ENCODE assay signal across 8 mouse cellular contexts in genomic region chr7:55793236-55793951, GRCm38 (mm10). TPM values are rescaled to one million over a fixed set of nuclear protein-coding genes. Genes with fewer than 3 reads are reported as not detected.
DNase-seq lines count a peak whose midpoint lies in the region; ATAC-seq and TF ChIP-seq lines count a peak whose summit lies in the region.

No protein-coding gene starts in this region.

- peak; percentile 41 for ATAC-seq in forebrain, embryonic 15.5 days (replicated peaks)
- no peak for ATAC-seq in liver, embryonic 14.5 days (ENCODE audit: insufficient read depth)
- no peak for ATAC-seq in monocyte, adult 5-6 weeks (replicated peaks; ENCODE audit: insufficient number of reproducible peaks, low FRiP score, low TSS enrichment, poor library complexity, severe bottlenecking)

- in situ Hi-C loops in ES-E14 (cut with MboI; ENCODE audit: low sequenced_read_pairs in 2 of 2, unreplicated experiment in 2 of 2) = no loop called here

- no peak for TF ChIP-seq CTCF in liver, embryonic 14.5 days (IDR thresholded peaks at IDR 0.05; ENCODE audit: low read depth)

- peak overlapping the region; percentile 80; the same call in 1 of the 2 replicates for H3K9ac ChIP-seq in ES-E14 (ENCODE audit: insufficient read depth, low read depth, low read length, poor library complexity, severe bottlenecking)
- peak overlapping the region; percentile 68 for H3K9ac ChIP-seq in forebrain, embryonic 15.5 days (replicated peaks)
- H3K9ac ChIP-seq in liver, embryonic 14.5 days (replicated peaks) = peak overlapping the region; percentile 92

- WGBS in heart, embryonic 10.5 days = 38% methylated on average over 13 of the region's 13 CpGs
- WGBS in forebrain, embryonic 15.5 days = 33% methylated on average over 13 of the region's 13 CpGs
- WGBS in liver, embryonic 14.5 days (ENCODE audit: insufficient replicate concordance) = 40% methylated on average over 13 of the region's 13 CpGs

- H3K27me3 ChIP-seq in heart, embryonic 10.5 days (ENCODE audit: insufficient read depth, poor library complexity, severe bottlenecking) = no peaks in the 10 kb centered on the region
- no peaks in the 10 kb centered on the region for H3K27me3 ChIP-seq in forebrain, embryonic 15.5 days
- H3K27me3 ChIP-seq in liver, embryonic 14.5 days (ENCODE audit: control insufficient read depth, insufficient read depth, low read length) = no peaks in the 10 kb centered on the region

- H3K27ac ChIP-seq in heart, embryonic 10.5 days = peak overlapping the region; percentile 94
- no peak overlapping the region for H3K27ac ChIP-seq in ES-E14 (ENCODE audit: insufficient read depth, low read depth, low read length, poor library complexity, severe bottlenecking)
- H3K27ac ChIP-seq in forebrain, embryonic 15.5 days (replicated peaks) = peak overlapping the region; percentile 74
- no peak overlapping the region for H3K27ac ChIP-seq in liver, embryonic 14.5 days

- peaks cover 7% of the 10 kb centered on the region for H3K4me1 ChIP-seq in heart, embryonic 10.5 days
- H3K4me1 ChIP-seq in ES-E14 (ENCODE audit: control insufficient read depth in 2 of 2, insufficient read depth in 2 of 2, low read length in 2 of 2, poor library complexity in 1 of 2) = 0 out of 4 replicates have a peak, but pooled peaks cover 0 to 2% of the 10 kb centered on the region in 2 experiments
- H3K4me1 ChIP-seq in forebrain, embryonic 15.5 days = peaks cover 22% of the 10 kb centered on the region
- H3K4me1 ChIP-seq in liver, embryonic 14.5 days (replicated peaks; ENCODE audit: control insufficient read depth in 2 of 2, insufficient read depth in 2 of 2, low read length in 1 of 2) = peaks cover 6 to 11% of the 10 kb centered on the region in 2 experiments

- H3K36me3 ChIP-seq in heart, embryonic 10.5 days = peaks cover 19% of the 10 kb centered on the region
- peaks cover 9% of the 10 kb centered on the region for H3K36me3 ChIP-seq in ES-E14 (ENCODE audit: control insufficient read depth, insufficient read depth, low read length, poor library complexity, severe bottlenecking)
- peaks cover 21% of the 10 kb centered on the region for H3K36me3 ChIP-seq in forebrain, embryonic 15.5 days
- peaks cover 7% of the 10 kb centered on the region for H3K36me3 ChIP-seq in liver, embryonic 14.5 days (replicated peaks; ENCODE audit: control insufficient read depth, insufficient read depth, low read depth)

- H3K4me3 ChIP-seq in heart, embryonic 10.5 days = peak overlapping the region; percentile 89
- peak overlapping the region; percentile 85 to 92 for H3K4me3 ChIP-seq in ES-E14 (ENCODE audit: insufficient read depth in 1 of 2, low read depth in 1 of 2, low read length in 2 of 2, poor library complexity in 1 of 2, severe bottlenecking in 1 of 2)
- H3K4me3 ChIP-seq in forebrain, embryonic 15.5 days = peak overlapping the region; percentile 58
- peak overlapping the region; percentile 83 to 86 for H3K4me3 ChIP-seq in liver, embryonic 14.5 days (ENCODE audit: insufficient read depth in 1 of 2, low read depth in 2 of 2, low read length in 2 of 2)

- peak overlapping the region; percentile 66 for H3K4me2 ChIP-seq in forebrain, embryonic 15.5 days (replicated peaks)
- H3K4me2 ChIP-seq in liver, embryonic 14.5 days (ENCODE audit: low read depth) = peak overlapping the region; percentile 87

- DNase-seq in heart, embryonic 10.5 days (ENCODE audit: low spot score) = no peak
- no peak for DNase-seq in heart, adult 9 months (ENCODE audit: low spot score in 2 of 2)
- DNase-seq in ES-E14 (ENCODE audit: low read depth, low spot score) = no peak
- DNase-seq in liver, embryonic 14.5 days (ENCODE audit: low read depth in 3 of 3, low spot score in 3 of 3) = no peak
- no peak for DNase-seq in right cerebral cortex, postnatal 36 days (ENCODE audit: low spot score in 2 of 2)
- no peak for DNase-seq in right cerebral cortex, postnatal 4 days

- no peak for TF ChIP-seq EP300 in liver, embryonic 14.5 days (IDR thresholded peaks at IDR 0.05; ENCODE audit: low read depth)

- H3K9me3 ChIP-seq in heart, embryonic 10.5 days = no peaks in the 10 kb centered on the region
- no peaks in the 10 kb centered on the region for H3K9me3 ChIP-seq in ES-E14 (ENCODE audit: control insufficient read depth, insufficient read depth, low read depth, low read length)
- no peaks in the 10 kb centered on the region for H3K9me3 ChIP-seq in forebrain, embryonic 15.5 days
- H3K9me3 ChIP-seq in liver, embryonic 14.5 days (ENCODE audit: control insufficient read depth, low read length) = no peaks in the 10 kb centered on the region

TF ChIP-seq in ES-E14, 5 proteins besides CTCF, POLR2A, EP300 and RAD21:
- no peak for TF ChIP-seq ZC3H11A (IDR thresholded peaks at IDR 0.05; ENCODE audit: borderline replicate concordance, low read depth, low read length)
- no peak for TF ChIP-seq ZNF384 (IDR thresholded peaks at IDR 0.05; ENCODE audit: low read depth, low read length)
- no peak for TF ChIP-seq HCFC1 (IDR thresholded peaks at IDR 0.05; ENCODE audit: borderline replicate concordance, insufficient read depth, low read length)
- no peak for TF ChIP-seq MAFK (IDR thresholded peaks at IDR 0.05; ENCODE audit: insufficient read depth, low read depth, low read length)
- TF ChIP-seq CHD2 (IDR thresholded peaks at IDR 0.05; ENCODE audit: low read depth, low read length) = no peak
TF ChIP-seq in ES-E14: peak in this region for 0.

RNA-seq across cellular contexts. Expression of gene Tubgcp5, which starts 0.6 kb away (rescaled TPM):
- polyA plus RNA-seq in heart, embryonic 10.5 days (2016; fragmentation: Nextera tagmentation; extraction: Ambion mirVana) = 24.9 and 26.7 TPM in 2 replicates
- total RNA-seq in ES-E14 (2012; rRNA removed) = 21.6 and 25.7 TPM in 2 replicates
- polyA plus RNA-seq in forebrain, embryonic 15.5 days (2015; fragmentation: Nextera tagmentation; extraction: Ambion mirVana) = 39.2 and 42.2 TPM in 2 replicates
- polyA plus RNA-seq in liver, embryonic 14.5 days (2012; rRNA removed) = 3.4 and 4.1 TPM in 2 replicates
- 7.1 and 7.2 TPM in 2 replicates for polyA plus RNA-seq in liver, embryonic 14.5 days (2014; fragmentation: Nextera tagmentation; extraction: Ambion mirVana)
- 26.8 to 39.9 TPM (median 34.7 TPM) in 3 replicates for total RNA-seq in monocyte, adult 5-6 weeks (2017)

RNA-seq across cellular contexts. Expression of gene Siglech, which starts 25.4 kb away (rescaled TPM):
- not detected in 2 replicates for polyA plus RNA-seq in heart, embryonic 10.5 days (2016; fragmentation: Nextera tagmentation; extraction: Ambion mirVana)
- not detected in 2 replicates for total RNA-seq in ES-E14 (2012; rRNA removed)
- 2.6 and 2.9 TPM in 2 replicates for polyA plus RNA-seq in forebrain, embryonic 15.5 days (2015; fragmentation: Nextera tagmentation; extraction: Ambion mirVana)
- polyA plus RNA-seq in liver, embryonic 14.5 days (2012; rRNA removed) = 0.17 and 0.25 TPM in 2 replicates
- 0.24 and 0.42 TPM in 2 replicates for polyA plus RNA-seq in liver, embryonic 14.5 days (2014; fragmentation: Nextera tagmentation; extraction: Ambion mirVana)
- total RNA-seq in monocyte, adult 5-6 weeks (2017) = 0.53 to 1.6 TPM in 2 of 3 replicates, not detected in the other

RNA-seq across cellular contexts. Expression of gene Cyfip1, which starts 48.2 kb away (rescaled TPM):
- polyA plus RNA-seq in heart, embryonic 10.5 days (2016; fragmentation: Nextera tagmentation; extraction: Ambion mirVana) = 63.7 and 68.4 TPM in 2 replicates
- 55.0 and 59.8 TPM in 2 replicates for total RNA-seq in ES-E14 (2012; rRNA removed)
- 63.0 and 65.3 TPM in 2 replicates for polyA plus RNA-seq in forebrain, embryonic 15.5 days (2015; fragmentation: Nextera tagmentation; extraction: Ambion mirVana)
- polyA plus RNA-seq in liver, embryonic 14.5 days (2012; rRNA removed) = 5.2 and 6.4 TPM in 2 replicates
- polyA plus RNA-seq in liver, embryonic 14.5 days (2014; fragmentation: Nextera tagmentation; extraction: Ambion mirVana) = 16.1 TPM in 2 replicates
- total RNA-seq in monocyte, adult 5-6 weeks (2017) = 93.0 to 117 TPM (median 105 TPM) in 3 replicates

Comparison
In these comparisons a context has a peak if more than half of its experiments do, and no peak if none do; other contexts are left out.
1. H3K27ac ChIP-seq: peak in heart, embryonic 10.5 days (single experiment) and forebrain, embryonic 15.5 days (single experiment); none in ES-E14 (single experiment) and liver, embryonic 14.5 days (single experiment).
2. Peak in every context shown above with its lines, with median percentiles within 50 percentile points of each other: H3K4me3 ChIP-seq and H3K9ac ChIP-seq.